Comparison of ENCODE assay signal across 12 mouse cellular contexts in genomic region chr6:71227157-71227770, GRCm38 (mm10). TPM values are rescaled to one million over a fixed set of nuclear protein-coding genes. Genes with fewer than 3 reads are reported as not detected.
A peak's percentile ranks its signal among the peaks of the same experiment; 100 is the strongest.
DNase-seq lines count a peak whose midpoint lies in the region; ATAC-seq lines count a peak whose summit lies in the region.
"Had no signal": no experiment of that assay in that cellular context is flagged by ENCODE, and none has a peak within 500 bp of the region (broad histone marks: within the 10 kb centered on the region; RNA-seq: fewer than 3 reads in every experiment).

No protein-coding gene starts in this region.

- no peaks in the 10 kb centered on the region for H3K27me3 ChIP-seq in forebrain, embryonic 11.5 days (ENCODE audit: control insufficient read depth, insufficient read depth, low read length)
- no peaks in the 10 kb centered on the region for H3K27me3 ChIP-seq in forebrain, embryonic 12.5 days
- H3K27me3 ChIP-seq in midbrain, embryonic 12.5 days, result no peaks in the 10 kb centered on the region
- H3K27me3 ChIP-seq in midbrain, embryonic 16.5 days (ENCODE audit: control insufficient read depth, insufficient read depth, low read depth, low read length), result no peaks in the 10 kb centered on the region

- H3K9ac ChIP-seq in forebrain, embryonic 11.5 days (ENCODE audit: low read length), result no peak overlapping the region
- H3K9ac ChIP-seq in forebrain, embryonic 12.5 days, result no peak overlapping the region; the same call in 1 of the 2 replicates
- no peak overlapping the region for H3K9ac ChIP-seq in midbrain, embryonic 12.5 days (replicated peaks)
- no peak overlapping the region for H3K9ac ChIP-seq in midbrain, embryonic 16.5 days (ENCODE audit: low read depth, low read length)

- H3K9me3 ChIP-seq in forebrain, embryonic 11.5 days (ENCODE audit: control insufficient read depth, low read length), result no peaks in the 10 kb centered on the region
- H3K9me3 ChIP-seq in forebrain, embryonic 12.5 days, result no peaks in the 10 kb centered on the region
- no peaks in the 10 kb centered on the region for H3K9me3 ChIP-seq in midbrain, embryonic 12.5 days
- no peaks in the 10 kb centered on the region for H3K9me3 ChIP-seq in midbrain, embryonic 16.5 days (replicated peaks; ENCODE audit: control insufficient read depth, low read length, poor library complexity, severe bottlenecking)

- H3K4me1 ChIP-seq in forebrain, embryonic 11.5 days (replicated peaks; ENCODE audit: control insufficient read depth, insufficient read depth, low read length), result no peaks in the 10 kb centered on the region; the same call in 1 of the 2 replicates
- peaks cover 18% of the 10 kb centered on the region for H3K4me1 ChIP-seq in forebrain, embryonic 12.5 days
- H3K4me1 ChIP-seq in midbrain, embryonic 12.5 days, result peaks cover 15% of the 10 kb centered on the region
- peaks cover 5% of the 10 kb centered on the region; the same call in 1 of the 2 replicates for H3K4me1 ChIP-seq in midbrain, embryonic 16.5 days (ENCODE audit: control insufficient read depth, insufficient read depth, low read length)

- H3K4me2 ChIP-seq in forebrain, embryonic 11.5 days (ENCODE audit: low read depth, low read length, severe bottlenecking), result no peak overlapping the region
- H3K4me2 ChIP-seq in forebrain, embryonic 12.5 days, result no peak overlapping the region
- H3K4me2 ChIP-seq in midbrain, embryonic 12.5 days (replicated peaks), result peak overlapping the region; percentile 15; the same call in 1 of the 2 replicates
- no peak overlapping the region for H3K4me2 ChIP-seq in midbrain, embryonic 16.5 days (ENCODE audit: low read length)

- ATAC-seq in forebrain, embryonic 11.5 days (replicated peaks; ENCODE audit: low FRiP score), result 0 out of 2 replicates have a peak, but pooled peaks have one; percentile 36
- no peak for ATAC-seq in forebrain, embryonic 12.5 days (ENCODE audit: low FRiP score)
- ATAC-seq in midbrain, embryonic 12.5 days (ENCODE audit: low FRiP score, low read depth), result no peak; the same call in 1 of the 2 replicates
- ATAC-seq in midbrain, embryonic 16.5 days, result no peak
- ATAC-seq: activated CD4-positive, CD25-positive, alpha-beta regulatory T cell, adult 4 months had no signal

- no peak for DNase-seq in forebrain, embryonic 11.5 days (ENCODE audit: low spot score)
- peak; percentile 11 for DNase-seq in kidney, adult 18-20 months
- DNase-seq in retina, postnatal 1 day, result peak; percentile 5
- DNase-seq in cerebellum, adult 9-10 months, result no peak
- DNase-seq in gastrocnemius, postnatal 25 days, result no peak
- DNase-seq: right cerebral cortex, postnatal 4 days had no signal

- no peaks in the 10 kb centered on the region for H3K36me3 ChIP-seq in forebrain, embryonic 11.5 days (ENCODE audit: control insufficient read depth, insufficient read depth, low read length)
- no peaks in the 10 kb centered on the region for H3K36me3 ChIP-seq in forebrain, embryonic 12.5 days (replicated peaks)
- H3K36me3 ChIP-seq in midbrain, embryonic 12.5 days, result no peaks in the 10 kb centered on the region
- no peaks in the 10 kb centered on the region for H3K36me3 ChIP-seq in midbrain, embryonic 16.5 days (ENCODE audit: control insufficient read depth, insufficient read depth, low read length)

- no peak overlapping the region for H3K27ac ChIP-seq in forebrain, embryonic 11.5 days (ENCODE audit: low read depth, low read length)
- no peak overlapping the region for H3K27ac ChIP-seq in forebrain, embryonic 12.5 days
- H3K27ac ChIP-seq in midbrain, embryonic 12.5 days (replicated peaks), result peak overlapping the region; percentile 35; the same call in 1 of the 2 replicates
- H3K27ac ChIP-seq in midbrain, embryonic 16.5 days (ENCODE audit: low read length), result no peak overlapping the region

- WGBS in forebrain, embryonic 11.5 days, result 4% methylated on average over 7 of the region's 7 CpGs
- 5% methylated on average over 7 of the region's 7 CpGs for WGBS in forebrain, embryonic 12.5 days
- 5% methylated on average over 7 of the region's 7 CpGs for WGBS in midbrain, embryonic 12.5 days
- under 1% methylated on average over 7 of the region's 7 CpGs for WGBS in midbrain, embryonic 16.5 days

- H3K4me3 ChIP-seq in forebrain, embryonic 11.5 days (ENCODE audit: low read depth, low read length), result no peak overlapping the region
- H3K4me3 ChIP-seq in forebrain, embryonic 12.5 days (replicated peaks), result no peak overlapping the region
- H3K4me3 ChIP-seq in midbrain, embryonic 12.5 days, result no peak overlapping the region
- no peak overlapping the region for H3K4me3 ChIP-seq in midbrain, embryonic 16.5 days (ENCODE audit: low read depth, low read length)

RNA-seq across cellular contexts. Expression of gene Fabp1, which starts 27.6 kb away (rescaled TPM):
- polyA plus RNA-seq in forebrain, embryonic 11.5 days (2014; fragmentation: Nextera tagmentation; extraction: Ambion mirVana), result not detected in 2 replicates
- not detected in 2 replicates for polyA plus RNA-seq in forebrain, embryonic 12.5 days (2016; fragmentation: Nextera tagmentation; extraction: Ambion mirVana)
- polyA plus RNA-seq in midbrain, embryonic 12.5 days (2016; fragmentation: Nextera tagmentation; extraction: Ambion mirVana), result not detected in 2 replicates
- not detected in 2 replicates for polyA plus RNA-seq in midbrain, embryonic 16.5 days (2015; fragmentation: Nextera tagmentation; extraction: Ambion mirVana)
- total RNA-seq in gastrocnemius, postnatal 25 days (2021), result not detected
- total RNA-seq: left cerebral cortex, adult 8-10 months had no signal
- polyA plus RNA-seq: activated CD4-positive, CD25-positive, alpha-beta regulatory T cell, adult 4 months; cortical plate, adult 2 months had no signal

RNA-seq across cellular contexts. Expression of gene Krcc1, which starts 44.2 kb away (rescaled TPM):
- 31.1 and 37.1 TPM in 2 replicates for polyA plus RNA-seq in forebrain, embryonic 11.5 days (2014; fragmentation: Nextera tagmentation; extraction: Ambion mirVana)
- polyA plus RNA-seq in forebrain, embryonic 12.5 days (2016; fragmentation: Nextera tagmentation; extraction: Ambion mirVana), result 27.3 and 27.9 TPM in 2 replicates
- 28.5 and 28.8 TPM in 2 replicates for polyA plus RNA-seq in midbrain, embryonic 12.5 days (2016; fragmentation: Nextera tagmentation; extraction: Ambion mirVana)
- 15.0 and 17.0 TPM in 2 replicates for polyA plus RNA-seq in midbrain, embryonic 16.5 days (2015; fragmentation: Nextera tagmentation; extraction: Ambion mirVana)
- total RNA-seq in gastrocnemius, postnatal 25 days (2021), result 10 to 100 TPM; 23.2 to 27.4 TPM

Comparison
In these comparisons a context has a peak if more than half of its experiments do, and no peak if none do; other contexts are left out.
1. DNase-seq: peak in kidney, adult 18-20 months (single experiment) and retina, postnatal 1 day (single experiment); none in forebrain, embryonic 11.5 days (single experiment), cerebellum, adult 9-10 months (single experiment) and gastrocnemius, postnatal 25 days (single experiment).